29 mouse cellular contexts compared by ENCODE assay signal in genomic region chrX:38958571-38958970, GRCm38 (mm10).
"Had no signal": no experiment of that assay in that cellular context is flagged by ENCODE, and none has a peak within 500 bp of the region (broad histone marks: within the 10 kb centered on the region; RNA-seq: fewer than 3 reads in every experiment).

No protein-coding gene starts in this region.

- H3K4me3 ChIP-seq: gastrocnemius, adult 2 months; heart, embryonic 10.5 days; heart, embryonic 12.5 days; hindbrain, embryonic 10.5 days; hindbrain, embryonic 12.5 days; intestine, embryonic 15.5 days; kidney, embryonic 15.5 days; left cerebral cortex, adult 2 months; limb, embryonic 13.5 days; limb, embryonic 15.5 days; liver, embryonic 13.5 days had no signal

- DNase-seq: gastrocnemius, adult 2 months; gastrocnemius, postnatal 10 days; gastrocnemius, postnatal 25 days; heart, adult 18-20 months; heart, postnatal 10 days; heart, postnatal 4 days; kidney, adult 18-20 months; kidney, adult 9 months; kidney, postnatal 14 days; kidney, postnatal 36 days; layer of hippocampus, adult 9-11 months; layer of hippocampus, postnatal 36 days; left cerebral cortex, postnatal 4 days; liver, embryonic 13.5 days had no signal

- H3K4me2 ChIP-seq: heart, embryonic 12.5 days; hindbrain, embryonic 12.5 days; hindbrain, embryonic 14.5 days; intestine, embryonic 15.5 days; kidney, embryonic 15.5 days; limb, embryonic 13.5 days; limb, embryonic 15.5 days; liver, embryonic 13.5 days had no signal

- ATAC-seq: forebrain, embryonic 16.5 days; hindbrain, embryonic 16.5 days; inflammation-experienced regulatory T-cells, adult 6 months; intestine, embryonic 15.5 days; intestine, postnatal 0 days had no signal

- H3K4me1 ChIP-seq: heart, embryonic 10.5 days; heart, embryonic 12.5 days; hindbrain, embryonic 10.5 days; hindbrain, embryonic 12.5 days; intestine, embryonic 15.5 days; kidney, embryonic 15.5 days; limb, embryonic 13.5 days; limb, embryonic 15.5 days; liver, embryonic 13.5 days had no signal

- H3K9me3 ChIP-seq: heart, embryonic 10.5 days; hindbrain, embryonic 10.5 days; hindbrain, embryonic 12.5 days; intestine, embryonic 15.5 days; kidney, embryonic 15.5 days; limb, embryonic 13.5 days; limb, embryonic 15.5 days; liver, embryonic 13.5 days had no signal

- H3K36me3 ChIP-seq: heart, embryonic 10.5 days; heart, embryonic 12.5 days; hindbrain, embryonic 10.5 days; hindbrain, embryonic 12.5 days; intestine, embryonic 15.5 days; kidney, embryonic 15.5 days; limb, embryonic 13.5 days; limb, embryonic 15.5 days; liver, embryonic 13.5 days had no signal

- H3K9ac ChIP-seq: heart, embryonic 12.5 days; hindbrain, embryonic 12.5 days; hindbrain, embryonic 14.5 days; intestine, embryonic 15.5 days; kidney, embryonic 15.5 days; limb, embryonic 13.5 days; limb, embryonic 15.5 days; liver, embryonic 13.5 days had no signal

- H3K27me3 ChIP-seq: heart, embryonic 12.5 days; hindbrain, embryonic 12.5 days; intestine, embryonic 15.5 days; kidney, embryonic 15.5 days; limb, embryonic 13.5 days; limb, embryonic 15.5 days; liver, embryonic 13.5 days had no signal

- H3K27ac ChIP-seq: gastrocnemius, adult 2 months; heart, embryonic 10.5 days; hindbrain, embryonic 10.5 days; hindbrain, embryonic 12.5 days; hindbrain, embryonic 14.5 days; intestine, embryonic 15.5 days; kidney, embryonic 15.5 days; kidney, postnatal 0 days; left cerebral cortex, adult 2 months; limb, embryonic 13.5 days; limb, embryonic 15.5 days; liver, embryonic 13.5 days had no signal
